Mouse (Mus musculus) central nervous system, embryonic 11.5 days (tissue): Measurements from ENCODE around the gene Gm21962. TPM values are rescaled to one million over a fixed set of nuclear protein-coding genes. Genes with fewer than 3 reads are reported as not detected.

Experiments
- polyA plus RNA-seq: library from polyadenylated mRNA; depleted of rRNA; stranded (reverse); fragments of >200 nt; gene quantifications from 2 replicates; pipeline ENCODE4 v1.2.3, GENCODE M21; 2012; rRNA removed

Gm21962 gene
- polyA plus RNA-seq = not detected in 2 replicates

GRCm38 (mm10) chr3:137671224-137671623 is at the start of gene Gm21962:
Gm21962 (plus strand) TSS chr3:137671524.

Other genes starting within 250 kb of the Gm21962 start
- 3.8 and 5.2 TPM in 2 replicates for gene Ddit4l, start 49.9 kb upstream of the Gm21962 start, polyA plus RNA-seq
- 1,762 and 2,270 TPM in 2 replicates for gene H2afz, start 193.0 kb downstream of the Gm21962 start, polyA plus RNA-seq
- gene Dnajb14, start 196.2 kb downstream of the Gm21962 start, polyA plus RNA-seq = 3.8 and 6.3 TPM in 2 replicates
- 73.0 and 83.2 TPM in 2 replicates for gene Lamtor3, start 247.0 kb downstream of the Gm21962 start, polyA plus RNA-seq